Mouse (Mus musculus) midbrain, embryonic 14.5 days (tissue): ENCODE data around the gene Cdkl4. TPM values are rescaled to one million over a fixed set of nuclear protein-coding genes. Genes with fewer than 3 reads are reported as not detected.
"Not testable (repeated sequence)": the region's sequence is repeated elsewhere in the genome, so short reads cannot be mapped to it uniquely, and the experiment has no call there.

Experiments
- ATAC-seq: fragments of 200-750 bp; cut with Nextera tagmentation; 2 replicates; pipeline ENCODE4 v1.8.0; 2017; ENCODE audit warnings: moderate number of reproducible peaks, moderate library complexity; ENCODE audit not compliant: low FRiP score, low TSS enrichment
- DNase-seq: peaks from one replicate; pipeline ENCODE4 v3.0.0-alpha.2; 2015
- H3K27ac ChIP-seq: fragments of 300-500 bp; sonication (generic); replicated peaks from 2 replicates; pipeline ENCODE4 v1.5.1; 2014; ENCODE audit warnings: mild to moderate bottlenecking, low read depth, low read length, moderate library complexity
- H3K27me3 ChIP-seq: fragments of 300-500 bp; sonication (generic); 2 replicates; pipeline ENCODE4 v1.6.1; 2014; ENCODE audit warnings: low read length, control low read depth, mixed read lengths; ENCODE audit not compliant: control insufficient read depth, insufficient read depth
- H3K36me3 ChIP-seq: fragments of 300-500 bp; sonication (generic); 2 replicates; pipeline ENCODE4 v1.6.1; 2014; ENCODE audit warnings: low read length, control low read depth; ENCODE audit not compliant: control insufficient read depth, insufficient read depth
- H3K4me1 ChIP-seq: fragments of 300-500 bp; sonication (generic); 2 replicates; pipeline ENCODE4 v1.6.1; 2014; ENCODE audit warnings: mild to moderate bottlenecking, antibody characterized with exemption, low read length, control low read depth; ENCODE audit not compliant: control insufficient read depth, insufficient read depth
- H3K4me2 ChIP-seq: fragments of 300-500 bp; sonication (generic); 2 replicates; pipeline ENCODE4 v1.6.1; 2014; ENCODE audit warnings: mild to moderate bottlenecking, low read length, moderate library complexity
- H3K4me3 ChIP-seq: fragments of 300-500 bp; sonication (generic); replicated peaks from 2 replicates; pipeline ENCODE4 v1.5.1; 2014; ENCODE audit warnings: low read depth, low read length
- H3K9ac ChIP-seq: fragments of 300-500 bp; sonication (generic); replicated peaks from 2 replicates; pipeline ENCODE4 v1.6.1; 2014; ENCODE audit warnings: mild to moderate bottlenecking, low read length, moderate library complexity
- H3K9me3 ChIP-seq: fragments of 300-500 bp; sonication (generic); 2 replicates; pipeline ENCODE4 v1.6.1; 2016; ENCODE audit warnings: low read length, control low read depth, mixed read lengths; ENCODE audit not compliant: control insufficient read depth
- WGBS: fragments of 180-500 bp; shearing (Covaris S2); extraction: QIAGEN DNeasy Blood & Tissue Kit; methylation state at CpG from one replicate; pipeline ENCODE4 v1.1.7; 2014; 5-methylcytosine and 5-hydroxymethylcytosine counted together
- polyA plus RNA-seq: library from polyadenylated mRNA; unstranded; fragments of >200 nt; fragmentation: Nextera tagmentation; extraction: Ambion mirVana; gene quantifications from 2 replicates; pipeline ENCODE4 v1.2.1, GENCODE M21; 2014

The Cdkl4 gene
- polyA plus RNA-seq, 1 experiment from 2014 or later: 3.2 TPM

GRCm38 (mm10) chr17:80543646-80544045 lies 34.0 kb downstream of the Cdkl4 start:
- Histone ChIP-seq H3K4me3 (no peak overlapping the region), H3K36me3 (no peaks in the 10 kb centered on the region), H3K4me1 (no peaks in the 10 kb centered on the region), H3K27me3 (no peaks in the 10 kb centered on the region), H3K9ac (no peak overlapping the region), H3K4me2 (no peak overlapping the region), H3K27ac (no peak overlapping the region), H3K9me3 (no peaks in the 10 kb centered on the region)
- WGBS: 92% methylated on average over 20 of the region's 20 CpGs
- DNase-seq: no peak
- no peak for ATAC-seq

GRCm38 (mm10) chr17:80537136-80537535 lies 40.5 kb downstream of the Cdkl4 start:
- H3K36me3 ChIP-seq: no peaks in the 10 kb centered on the region
- no peak for DNase-seq
- no peak for ATAC-seq

GRCm38 (mm10) chr17:80535633-80536032 lies 42.0 kb downstream of the Cdkl4 start:
- H3K4me1 ChIP-seq: no peaks in the 10 kb centered on the region
- no peaks in the 10 kb centered on the region for H3K27me3 ChIP-seq
- H3K36me3 ChIP-seq: no peaks in the 10 kb centered on the region
- H3K4me2 ChIP-seq: no peak overlapping the region
- no peak overlapping the region for H3K4me3 ChIP-seq
- DNase-seq (no peak), ATAC-seq (no peak)
- no peaks in the 10 kb centered on the region; the same call in 1 of the 2 replicates for H3K9me3 ChIP-seq
- 84% methylated on average over 6 of the region's 6 CpGs for WGBS
- H3K27ac ChIP-seq: no peak overlapping the region
- H3K9ac ChIP-seq: no peak overlapping the region

More at GRCm38 (mm10) chr17:80537136-80537535, 40.5 kb downstream of the Cdkl4 start:
- Histone ChIP-seq H3K4me3 (no peak overlapping the region), H3K9ac (no peak overlapping the region), H3K27me3 (no peaks in the 10 kb centered on the region), H3K4me1 (no peaks in the 10 kb centered on the region), H3K9me3 (no peaks in the 10 kb centered on the region; the same call in 1 of the 2 replicates), H3K4me2 (no peak overlapping the region), H3K27ac (no peak overlapping the region)
- 61% methylated on average over 6 of the region's 6 CpGs for WGBS

GRCm38 (mm10) chr17:80531351-80531750 lies 46.3 kb downstream of the Cdkl4 start:
- not testable (repeated sequence) for H3K9ac ChIP-seq, DNase-seq, H3K4me1 ChIP-seq, H3K27ac ChIP-seq, H3K27me3 ChIP-seq, H3K36me3 ChIP-seq, H3K4me2 ChIP-seq, ATAC-seq, H3K4me3 ChIP-seq, H3K9me3 ChIP-seq
- WGBS: 76% methylated on average over 2 of the region's 2 CpGs

GRCm38 (mm10) chr17:80523231-80523630 lies 54.4 kb downstream of the Cdkl4 start:
- H3K36me3 ChIP-seq: no peaks in the 10 kb centered on the region
- WGBS: 91% methylated on average over 3 of the region's 3 CpGs
- H3K4me1 ChIP-seq: no peaks in the 10 kb centered on the region
- no peak for ATAC-seq
- no peak overlapping the region for H3K4me3 ChIP-seq
- H3K9ac ChIP-seq: no peak overlapping the region
- no peak overlapping the region for H3K4me2 ChIP-seq
- H3K27me3 ChIP-seq: no peaks in the 10 kb centered on the region
- no peaks in the 10 kb centered on the region for H3K9me3 ChIP-seq
- DNase-seq: no peak
- H3K27ac ChIP-seq: no peak overlapping the region

- H3K4me2 ChIP-seq: no peak overlapping the region
- no peak overlapping the region for H3K9ac ChIP-seq
- no peak overlapping the region for H3K27ac ChIP-seq
- ATAC-seq (no peak), DNase-seq (no peak)
- no peak overlapping the region for H3K4me3 ChIP-seq
- H3K27me3 ChIP-seq: no peaks in the 10 kb centered on the region
- H3K4me1 ChIP-seq: no peaks in the 10 kb centered on the region
- 53% methylated on average over 7 of the region's 7 CpGs for WGBS
- no peaks in the 10 kb centered on the region for H3K9me3 ChIP-seq
- no peaks in the 10 kb centered on the region for H3K36me3 ChIP-seq
These were observed 55.4 kb downstream of the Cdkl4 start for GRCm38 (mm10) chr17:80522229-80522556.

- Histone ChIP-seq H3K36me3 (no peaks in the 10 kb centered on the region), H3K27ac (no peak overlapping the region), H3K4me1 (no peaks in the 10 kb centered on the region), H3K9me3 (no peaks in the 10 kb centered on the region), H3K4me3 (no peak overlapping the region), H3K4me2 (no peak overlapping the region), H3K9ac (no peak overlapping the region), H3K27me3 (no peaks in the 10 kb centered on the region)
- DNase-seq: no peak
- WGBS: 32% methylated on average over 4 of the region's 4 CpGs
- ATAC-seq: no peak
These were observed 55.9 kb downstream of the Cdkl4 start for GRCm38 (mm10) chr17:80521521-80522228.

GRCm38 (mm10) chr17:80520537-80520936 lies 57.1 kb downstream of the Cdkl4 start:
- Histone ChIP-seq H3K9me3 (no peaks in the 10 kb centered on the region), H3K9ac (no peak overlapping the region), H3K4me3 (no peak overlapping the region), H3K27me3 (no peaks in the 10 kb centered on the region), H3K4me1 (no peaks in the 10 kb centered on the region), H3K27ac (no peak overlapping the region), H3K36me3 (no peaks in the 10 kb centered on the region), H3K4me2 (no peak overlapping the region)
- ATAC-seq: no peak
- WGBS: 85% methylated on average over 8 of the region's 8 CpGs
- DNase-seq: no peak

- no peak for DNase-seq
- no peaks in the 10 kb centered on the region for H3K27me3 ChIP-seq
- ATAC-seq: no peak
- H3K4me2 ChIP-seq: no peak overlapping the region
- H3K4me1 ChIP-seq: no peaks in the 10 kb centered on the region
- H3K4me3 ChIP-seq: no peak overlapping the region
- H3K27ac ChIP-seq: no peak overlapping the region
- 93% methylated on average over 12 of the region's 12 CpGs for WGBS
- H3K36me3 ChIP-seq: no peaks in the 10 kb centered on the region
- no peaks in the 10 kb centered on the region for H3K9me3 ChIP-seq
- no peak overlapping the region for H3K9ac ChIP-seq
These were observed 58.8 kb downstream of the Cdkl4 start for GRCm38 (mm10) chr17:80518811-80519210.
